Mouse (Mus musculus) midbrain, embryonic 14.5 days (tissue): ENCODE results near the gene Rorc. TPM values are rescaled to one million over a fixed set of nuclear protein-coding genes. Genes with fewer than 3 reads are reported as not detected.

Experiments
- ATAC-seq: fragments of 200-750 bp; cut with Nextera tagmentation; 2 replicates; pipeline ENCODE4 v1.8.0; 2017; ENCODE audit warnings: moderate number of reproducible peaks, moderate library complexity; ENCODE audit not compliant: low FRiP score, low TSS enrichment
- DNase-seq: peaks from one replicate; pipeline ENCODE4 v3.0.0-alpha.2; 2015
- H3K27ac ChIP-seq: fragments of 300-500 bp; sonication (generic); replicated peaks from 2 replicates; pipeline ENCODE4 v1.5.1; 2014; ENCODE audit warnings: mild to moderate bottlenecking, low read depth, low read length, moderate library complexity
- H3K27me3 ChIP-seq: fragments of 300-500 bp; sonication (generic); 2 replicates; pipeline ENCODE4 v1.6.1; 2014; ENCODE audit warnings: low read length, control low read depth, mixed read lengths; ENCODE audit not compliant: control insufficient read depth, insufficient read depth
- H3K36me3 ChIP-seq: fragments of 300-500 bp; sonication (generic); 2 replicates; pipeline ENCODE4 v1.6.1; 2014; ENCODE audit warnings: low read length, control low read depth; ENCODE audit not compliant: control insufficient read depth, insufficient read depth
- H3K4me1 ChIP-seq: fragments of 300-500 bp; sonication (generic); 2 replicates; pipeline ENCODE4 v1.6.1; 2014; ENCODE audit warnings: mild to moderate bottlenecking, antibody characterized with exemption, low read length, control low read depth; ENCODE audit not compliant: control insufficient read depth, insufficient read depth
- H3K4me2 ChIP-seq: fragments of 300-500 bp; sonication (generic); 2 replicates; pipeline ENCODE4 v1.6.1; 2014; ENCODE audit warnings: mild to moderate bottlenecking, low read length, moderate library complexity
- H3K4me3 ChIP-seq: fragments of 300-500 bp; sonication (generic); replicated peaks from 2 replicates; pipeline ENCODE4 v1.5.1; 2014; ENCODE audit warnings: low read depth, low read length
- H3K9ac ChIP-seq: fragments of 300-500 bp; sonication (generic); replicated peaks from 2 replicates; pipeline ENCODE4 v1.6.1; 2014; ENCODE audit warnings: mild to moderate bottlenecking, low read length, moderate library complexity
- H3K9me3 ChIP-seq: fragments of 300-500 bp; sonication (generic); 2 replicates; pipeline ENCODE4 v1.6.1; 2016; ENCODE audit warnings: low read length, control low read depth, mixed read lengths; ENCODE audit not compliant: control insufficient read depth
- WGBS: fragments of 180-500 bp; shearing (Covaris S2); extraction: QIAGEN DNeasy Blood & Tissue Kit; methylation state at CpG from one replicate; pipeline ENCODE4 v1.1.7; 2014; 5-methylcytosine and 5-hydroxymethylcytosine counted together
- polyA plus RNA-seq: library from polyadenylated mRNA; unstranded; fragments of >200 nt; fragmentation: Nextera tagmentation; extraction: Ambion mirVana; gene quantifications from 2 replicates; pipeline ENCODE4 v1.2.1, GENCODE M21; 2014

Rorc gene
- polyA plus RNA-seq, 1 experiment from 2014 or later: 0.43 TPM

DNA sequence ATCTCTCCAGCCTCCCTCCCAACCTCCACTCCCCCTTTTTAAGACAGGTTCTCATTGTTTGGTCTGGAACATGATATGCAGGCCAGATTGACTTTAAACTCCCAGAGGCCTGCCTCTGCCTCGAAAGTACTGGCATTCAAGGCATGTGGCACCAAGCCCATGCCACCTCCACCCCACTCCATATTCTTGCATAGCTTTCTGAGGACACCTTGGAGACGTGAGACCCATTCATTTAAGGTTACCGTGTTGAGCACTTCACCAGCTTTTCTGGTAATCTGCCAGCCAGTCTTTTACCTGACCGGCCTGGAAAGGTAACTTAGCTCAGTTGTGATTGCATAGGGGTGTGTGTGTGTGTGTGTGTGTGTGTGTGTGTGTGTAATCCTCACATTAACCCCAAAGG, 33.0 kb downstream of the Rorc start:
- Histone ChIP-seq H3K4me3 (no peak overlapping the region), H3K9ac (no peak overlapping the region)
- 80% methylated on average over 4 of the region's 4 CpGs for WGBS

DNA sequence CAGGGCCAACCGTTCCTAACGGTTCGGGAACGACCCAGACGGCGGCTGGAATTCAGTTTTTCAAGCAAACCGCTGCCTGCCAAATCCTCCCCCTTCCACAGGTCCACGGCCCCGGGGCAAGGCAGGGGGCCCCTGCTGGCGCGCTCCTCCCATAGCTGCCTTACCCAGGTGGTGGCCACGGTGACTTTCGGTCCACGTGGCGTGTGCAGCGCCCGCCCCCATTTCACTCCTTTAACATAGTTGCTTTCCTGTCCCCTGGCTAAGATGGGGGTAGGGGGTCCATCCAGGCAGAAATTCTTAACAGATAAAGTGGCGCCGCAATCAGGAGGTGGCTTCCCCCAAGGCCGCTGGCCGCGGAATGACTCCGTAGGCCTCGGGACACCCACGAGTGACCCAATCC, 39.9 kb downstream of the Rorc start:
- Histone ChIP-seq H3K9ac (peak overlapping the region; percentile 66), H3K27ac (peak overlapping the region; percentile 79), H3K4me3 (peak overlapping the region; percentile 65), H3K4me2 (peak overlapping the region; percentile 92), H3K36me3 (no peaks in the 10 kb centered on the region), H3K4me1 (peaks cover 15% of the 10 kb centered on the region), H3K9me3 (no peaks in the 10 kb centered on the region), H3K27me3 (no peaks in the 10 kb centered on the region)
- 5% methylated on average over 25 of the region's 25 CpGs for WGBS
- no peak for DNase-seq
- peak; percentile 65 for ATAC-seq

More for the DNA sequence above, 33.0 kb downstream of the Rorc start:
- no peak overlapping the region for H3K27ac ChIP-seq
- no peak overlapping the region for H3K4me2 ChIP-seq
- H3K36me3 ChIP-seq: no peaks in the 10 kb centered on the region
- ATAC-seq: no peak
- DNase-seq: no peak
- H3K27me3 ChIP-seq: no peaks in the 10 kb centered on the region
- H3K9me3 ChIP-seq: no peaks in the 10 kb centered on the region
- no peaks in the 10 kb centered on the region for H3K4me1 ChIP-seq

DNA sequence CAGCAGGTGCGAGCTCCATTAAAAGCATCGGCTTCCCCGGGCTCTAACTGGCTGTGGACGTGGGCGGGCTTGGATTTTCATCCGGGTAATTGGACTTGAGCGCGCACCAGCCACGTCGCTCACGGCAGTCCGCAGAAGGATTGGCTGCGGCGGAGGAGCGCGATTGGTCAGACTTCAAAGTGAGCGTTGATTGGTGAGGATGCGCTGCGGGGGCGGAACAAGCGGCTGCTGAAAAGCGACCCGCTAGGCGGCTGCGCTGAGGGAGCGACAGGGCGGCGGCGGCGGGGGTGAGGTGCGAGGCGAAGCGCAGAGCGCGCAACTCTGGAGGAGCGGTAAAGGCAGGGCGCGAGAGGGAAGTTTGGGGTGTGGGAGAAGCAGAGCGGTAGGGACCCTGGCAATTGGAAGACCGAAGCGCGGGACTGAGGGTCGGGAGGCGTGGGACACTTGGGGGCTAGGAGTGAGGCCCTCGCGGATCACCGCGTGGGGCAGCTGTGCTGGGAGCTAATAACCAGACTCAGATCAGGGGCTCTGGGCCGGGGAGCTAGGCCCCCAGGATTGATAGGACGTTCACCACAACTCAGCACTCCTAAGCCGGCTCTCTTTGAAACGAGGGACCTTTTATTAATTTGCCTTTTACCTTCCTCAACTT, 40.6 kb downstream of the Rorc start, which contains the start of gene Tdrkh:
TSS of gene Tdrkh (plus strand) at position 243 of the 649 bp plus-strand sequence.
- peak within 1 kb of the TSS; percentile 92 for H3K4me2 ChIP-seq
- H3K9me3 ChIP-seq: no peaks in the 10 kb centered on the region
- H3K4me3 ChIP-seq: peak within 1 kb of the TSS; percentile 65
- no peaks in the 10 kb centered on the region for H3K27me3 ChIP-seq
- H3K27ac ChIP-seq: peak within 1 kb of the TSS; percentile 79
- 6% methylated on average over 52 of the region's 52 CpGs for WGBS
- DNase-seq (peak; percentile 98), ATAC-seq (peak; percentile 99)
- no peaks in the 10 kb centered on the region for H3K36me3 ChIP-seq
- H3K9ac ChIP-seq: peak within 1 kb of the TSS; percentile 69
- H3K4me1 ChIP-seq: peaks cover 15% of the 10 kb centered on the region

DNA sequence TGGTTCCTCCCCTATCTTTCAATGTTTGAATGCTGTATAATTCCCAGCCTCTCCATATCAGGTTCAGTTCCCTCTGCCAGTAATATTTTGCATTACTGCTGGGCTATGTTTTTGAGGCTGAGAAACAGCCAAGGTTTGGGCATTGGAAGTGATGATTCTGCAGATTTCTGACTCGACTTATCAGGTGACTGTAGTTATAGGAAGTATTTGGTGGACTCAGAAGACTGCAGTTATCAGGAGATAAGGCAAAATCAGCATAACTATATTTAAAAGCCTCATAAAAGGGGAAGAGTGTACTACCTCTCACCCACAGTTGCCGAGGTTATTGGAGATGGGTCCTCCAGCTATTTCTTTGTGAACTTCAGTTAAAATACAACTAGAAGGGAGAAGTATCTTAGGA, 58.4 kb downstream of the Rorc start:
- WGBS: 86% methylated on average over 2 of the region's 2 CpGs
- ATAC-seq (no peak), DNase-seq (no peak)
- no peaks in the 10 kb centered on the region for H3K9me3 ChIP-seq
- peaks cover 37% of the 10 kb centered on the region for H3K36me3 ChIP-seq
- no peak overlapping the region for H3K27ac ChIP-seq
- no peak overlapping the region for H3K9ac ChIP-seq
- H3K4me1 ChIP-seq: no peaks in the 10 kb centered on the region
- no peak overlapping the region for H3K4me3 ChIP-seq
- no peaks in the 10 kb centered on the region for H3K27me3 ChIP-seq
- no peak overlapping the region for H3K4me2 ChIP-seq

DNA sequence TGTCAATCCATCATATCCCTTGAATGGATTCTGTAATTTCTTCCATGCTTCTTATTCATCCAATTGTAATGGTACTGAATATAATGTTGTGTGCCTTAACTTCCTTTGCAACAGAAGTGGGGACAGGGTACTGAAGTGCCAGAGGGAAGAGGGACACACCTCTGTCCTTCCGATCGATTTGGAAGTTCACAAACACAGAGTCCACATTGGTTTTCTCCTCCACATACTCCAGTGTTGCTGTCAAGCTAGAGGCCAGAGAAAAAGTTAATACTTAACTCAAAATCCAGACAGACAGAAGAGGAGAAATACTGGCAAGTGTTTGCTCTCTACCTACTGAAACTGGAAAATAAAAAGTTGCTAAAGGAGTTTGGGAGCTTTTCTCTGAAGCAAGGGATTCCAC, 61.7 kb downstream of the Rorc start:
- H3K4me2 ChIP-seq: no peak overlapping the region
- ATAC-seq: no peak
- no peak overlapping the region for H3K27ac ChIP-seq
- no peak for DNase-seq
- H3K36me3 ChIP-seq: peaks cover 14% of the 10 kb centered on the region
- H3K4me1 ChIP-seq: no peaks in the 10 kb centered on the region
- no peaks in the 10 kb centered on the region for H3K27me3 ChIP-seq
- no peak overlapping the region for H3K9ac ChIP-seq
- 94% methylated on average over 2 of the region's 2 CpGs for WGBS
- no peak overlapping the region for H3K4me3 ChIP-seq
- H3K9me3 ChIP-seq: no peaks in the 10 kb centered on the region

DNA sequence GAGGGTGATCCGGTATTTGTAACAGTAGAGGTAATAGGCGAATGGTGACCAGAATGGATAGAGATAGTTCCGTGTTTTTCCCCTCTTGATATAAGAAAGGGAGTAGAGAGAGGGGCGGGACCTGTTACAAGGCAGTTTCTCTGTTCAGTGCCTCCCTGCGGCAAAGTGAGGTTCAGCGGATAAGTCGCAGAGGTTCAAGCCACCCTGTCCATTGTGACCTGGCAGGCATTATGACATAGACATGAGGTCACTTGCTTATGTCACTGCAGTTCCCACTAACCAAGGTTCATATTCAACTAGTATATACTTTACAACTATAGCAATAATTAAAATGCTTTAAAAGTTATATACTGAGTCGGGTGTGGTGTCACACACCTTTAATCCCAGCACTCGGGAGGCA, 63.8 kb downstream of the Rorc start:
- Histone ChIP-seq H3K27me3 (no peaks in the 10 kb centered on the region), H3K27ac (no peak overlapping the region), H3K9ac (no peak overlapping the region), H3K4me1 (no peaks in the 10 kb centered on the region), H3K4me2 (no peak overlapping the region), H3K36me3 (no peaks in the 10 kb centered on the region; the same call in 1 of the 2 replicates), H3K9me3 (no peaks in the 10 kb centered on the region), H3K4me3 (no peak overlapping the region)
- 83% methylated on average over 9 of the region's 9 CpGs for WGBS
- ATAC-seq (no peak), DNase-seq (no peak)

DNA sequence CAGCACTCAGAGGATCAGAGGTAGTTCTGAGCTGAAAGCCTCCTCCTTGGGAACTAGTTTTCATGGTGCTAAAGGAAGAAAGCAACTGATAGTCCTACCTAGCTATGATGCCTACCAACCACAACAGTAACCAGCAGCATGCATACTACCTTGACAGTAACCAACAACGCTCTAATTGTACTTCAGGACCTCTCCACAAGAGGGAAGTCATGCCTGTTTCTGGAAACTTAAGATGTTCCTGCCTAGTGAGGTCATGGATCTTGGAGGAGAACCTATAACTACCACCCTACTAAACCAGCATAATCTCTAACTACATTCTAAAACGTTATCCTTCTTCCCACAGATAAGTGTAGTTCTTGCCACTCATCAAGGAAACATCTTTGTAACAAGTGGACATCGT, 68.6 kb downstream of the Rorc start:
- Histone ChIP-seq H3K9me3 (no peaks in the 10 kb centered on the region), H3K27ac (no peak overlapping the region), H3K27me3 (no peaks in the 10 kb centered on the region), H3K9ac (no peak overlapping the region), H3K36me3 (peaks cover 15% of the 10 kb centered on the region), H3K4me1 (0 out of 2 replicates have a peak, but pooled peaks cover 5% of the 10 kb centered on the region), H3K4me3 (no peak overlapping the region), H3K4me2 (no peak overlapping the region)
- 39% methylated on average over 3 of the region's 3 CpGs for WGBS
- DNase-seq (peak; percentile 53), ATAC-seq (no peak)

DNA sequence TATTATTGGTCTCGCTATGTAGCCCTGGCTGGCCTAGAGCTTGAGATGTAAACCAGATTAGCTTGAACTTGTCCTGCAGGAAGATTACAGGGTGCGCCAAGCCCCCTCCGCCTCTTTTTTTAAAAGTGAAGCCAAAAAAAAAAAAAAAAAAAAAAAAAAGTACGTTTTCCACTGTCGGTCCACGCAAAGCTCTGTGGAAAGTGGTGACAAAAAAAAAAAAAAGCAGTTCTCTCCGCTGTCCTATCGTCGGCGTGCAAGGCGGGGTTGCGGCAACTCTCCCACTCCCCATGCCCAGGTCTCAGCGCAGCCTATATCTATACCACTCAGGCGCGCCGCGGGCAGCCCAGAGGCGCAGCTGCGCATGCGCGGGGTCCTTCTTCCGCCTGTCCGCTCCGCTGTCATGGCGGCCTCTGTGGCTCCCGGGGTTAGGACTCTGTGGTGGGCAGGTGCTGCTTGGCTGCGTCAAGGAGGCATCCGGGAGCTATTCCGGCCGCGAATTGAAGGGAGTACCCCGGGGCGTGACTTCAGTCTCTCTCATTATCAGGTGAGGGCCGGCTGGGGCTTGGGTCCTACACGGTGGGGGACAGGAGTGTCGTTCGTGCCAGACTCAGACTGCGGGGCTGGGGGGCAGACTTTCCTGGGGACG, 70.5 kb downstream of the Rorc start, which contains the start of gene Mrpl9:
TSS of gene Mrpl9 (plus strand) at position 368 of the 646 bp plus-strand sequence.
- WGBS: under 1% methylated on average over 39 of the region's 39 CpGs
- ATAC-seq: peak; percentile 98
- Histone ChIP-seq H3K36me3 (peaks cover 34% of the 10 kb centered on the region), H3K4me2 (peak within 1 kb of the TSS; percentile 87), H3K27ac (peak within 1 kb of the TSS; percentile 74), H3K9ac (peak within 1 kb of the TSS; percentile 93), H3K4me3 (peak within 1 kb of the TSS; percentile 98), H3K27me3 (no peaks in the 10 kb centered on the region), H3K4me1 (0 out of 2 replicates have a peak, but pooled peaks cover 5% of the 10 kb centered on the region), H3K9me3 (no peaks in the 10 kb centered on the region)
- DNase-seq: peak; percentile 98

DNA sequence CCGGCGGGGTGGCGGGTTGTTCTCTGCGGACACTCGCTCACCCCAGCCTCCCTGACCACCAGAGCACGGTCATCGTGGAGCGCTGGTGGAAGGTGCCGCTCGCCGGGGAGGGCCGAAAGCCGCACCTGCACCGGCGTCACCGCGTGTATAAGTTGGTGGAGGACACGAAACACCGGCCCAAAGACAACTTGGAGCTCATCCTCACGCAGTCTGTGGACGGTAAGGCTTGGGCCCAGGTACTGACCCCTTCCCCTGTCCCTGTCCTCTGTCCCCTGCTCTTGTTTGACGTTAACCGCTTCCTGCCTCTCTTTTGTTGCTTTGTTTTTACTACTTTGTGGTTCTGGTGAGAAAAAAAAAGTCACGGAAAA, 71.0 kb downstream of the Rorc start, which contains the start of gene Oaz3:
TSS of gene Oaz3 (minus strand) at position 319 of the 368 bp plus-strand sequence.
- ATAC-seq (no peak), DNase-seq (no peak)
- H3K9ac ChIP-seq: peak within 1 kb of the TSS; percentile 93
- WGBS: under 1% methylated on average over 24 of the region's 24 CpGs
- H3K4me3 ChIP-seq: peak within 1 kb of the TSS; percentile 98
- H3K4me1 ChIP-seq: 0 out of 2 replicates have a peak, but pooled peaks cover 5% of the 10 kb centered on the region
- H3K4me2 ChIP-seq: peak within 1 kb of the TSS; percentile 87
- peak within 1 kb of the TSS; percentile 74 for H3K27ac ChIP-seq
- no peaks in the 10 kb centered on the region for H3K27me3 ChIP-seq
- H3K9me3 ChIP-seq: no peaks in the 10 kb centered on the region
- peaks cover 38% of the 10 kb centered on the region for H3K36me3 ChIP-seq
